Mouse (Mus musculus) cerebellum, adult 2 months (tissue): ENCODE results near the gene Nipa2.

Experiments used
- CTCF ChIP-seq: fragments of 200-500 bp; IDR thresholded peaks from 2 replicates; pipeline ENCODE4 v1.5.1; 2011; ENCODE audit warnings: low read depth, mild to moderate bottlenecking, control low read depth, low read length, moderate library complexity, borderline replicate concordance; ENCODE audit not compliant: insufficient read depth
- POLR2A ChIP-seq: fragments of 200-500 bp; IDR thresholded peaks from 2 replicates; pipeline ENCODE4 v1.6.1; 2011; ENCODE audit warnings: low read length, control low read depth, borderline replicate concordance; ENCODE audit not compliant: insufficient read depth

DNA sequence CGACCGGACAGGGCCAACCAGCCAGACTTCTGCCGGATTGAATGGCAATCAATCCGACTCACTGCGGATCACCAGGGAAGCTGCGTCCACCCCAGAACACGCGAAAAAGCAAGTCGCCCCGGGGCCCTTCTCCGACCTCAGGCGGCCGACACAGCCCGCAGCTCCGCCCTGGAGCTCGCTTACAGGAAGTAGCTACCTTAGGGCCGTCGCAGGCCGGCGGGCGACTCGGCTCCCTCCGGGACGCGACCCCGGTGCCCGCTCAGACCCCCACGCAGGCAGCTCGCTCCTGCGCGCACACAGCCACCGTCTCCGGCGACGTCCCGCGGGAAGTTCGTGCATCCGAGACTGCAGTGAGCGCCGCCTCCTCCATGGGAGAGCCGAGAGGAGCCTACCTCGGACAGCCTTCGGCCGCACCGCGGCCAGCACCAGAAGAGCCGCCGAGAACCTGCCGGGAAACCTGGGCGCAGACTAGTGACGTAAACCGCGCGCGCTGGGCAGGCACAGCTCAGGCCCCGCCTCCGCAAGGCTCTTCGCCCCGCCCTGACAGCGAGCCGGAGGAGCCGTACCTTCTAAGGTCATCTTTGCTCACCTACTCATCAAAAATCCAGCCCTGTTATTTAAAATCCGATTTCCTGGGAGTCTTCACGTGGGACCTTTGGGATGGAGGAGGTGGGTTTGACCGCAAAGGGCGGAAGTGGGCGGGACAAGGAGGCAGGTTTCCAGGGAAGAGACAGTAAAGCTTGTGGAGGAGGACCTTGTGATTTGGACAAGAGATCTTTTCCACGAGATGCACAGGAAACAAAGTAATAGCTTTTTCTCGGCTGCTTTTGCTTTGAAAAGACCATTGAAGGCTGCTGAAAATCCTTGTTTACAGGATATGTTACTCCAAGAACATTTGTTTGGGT is at the start of gene Nipa2:
- TF ChIP-seq CTCF (no peak), POLR2A (peak; percentile 92)
